Mouse (Mus musculus): ENCODE results near the gene Rabep2. TPM values are rescaled to one million over a fixed set of nuclear protein-coding genes. Genes with fewer than 3 reads are reported as not detected.
A peak's percentile ranks its signal among the peaks of the same experiment; 100 is the strongest.

The Rabep2 gene
- total RNA-seq, 2 experiments from 2014 or later: 7.5 to 9.0 TPM

- no peak for DNase-seq
- intact Hi-C loops (cut with DNase I): no loop called here
Measured at GRCm38 (mm10) chr7:126460623-126461399, 32.3 kb downstream of the Rabep2 start.

GRCm38 (mm10) chr7:126461626-126462025 lies 33.1 kb downstream of the Rabep2 start:
- intact Hi-C loops (cut with DNase I): no loop called here
- no peak for DNase-seq

GRCm38 (mm10) chr7:126463004-126463403 lies 34.4 kb downstream of the Rabep2 start, which contains the start of gene Atp2a1:
Atp2a1 (minus strand) TSS chr7:126463108.
- no peak for DNase-seq
- intact Hi-C loops (cut with DNase I): no loop called here

- no peak for DNase-seq
- intact Hi-C loops (cut with DNase I): no loop called here
Measured at GRCm38 (mm10) chr7:126463547-126463946, 35.0 kb downstream of the Rabep2 start.

GRCm38 (mm10) chr7:126464121-126464520 lies 35.6 kb downstream of the Rabep2 start:
- intact Hi-C loops (cut with DNase I): no loop called here
- DNase-seq: no peak

GRCm38 (mm10) chr7:126464836-126465235 lies 36.3 kb downstream of the Rabep2 start:
- intact Hi-C loops (cut with DNase I): no loop called here
- DNase-seq: peak; percentile 23 to 31

- peak in 1 of 2 experiments; percentile 19 for DNase-seq
- intact Hi-C loops (cut with DNase I): loop anchor here (2.0 kb wide), 2 partner anchors 29 to 67 kb away; no protein-coding TSS in a partner anchor
Measured at GRCm38 (mm10) chr7:126465246-126466030, 36.9 kb downstream of the Rabep2 start.

- intact Hi-C loops (cut with DNase I): loop anchor here (2.0 kb wide), 2 partner anchors 29 to 67 kb away; no protein-coding TSS in a partner anchor
- DNase-seq: no peak
Measured at GRCm38 (mm10) chr7:126466116-126466515, 37.6 kb downstream of the Rabep2 start.

GRCm38 (mm10) chr7:126466707-126467106 lies 38.1 kb downstream of the Rabep2 start:
- intact Hi-C loops (cut with DNase I): loop anchor here (2.0 kb wide), 2 partner anchors 30 to 68 kb away; no protein-coding TSS in a partner anchor
- no peak for DNase-seq

GRCm38 (mm10) chr7:126467271-126467670 lies 38.7 kb downstream of the Rabep2 start:
- intact Hi-C loops (cut with DNase I): loop anchor here (2.0 kb wide), 2 partner anchors 30 to 68 kb away; no protein-coding TSS in a partner anchor
- DNase-seq: peak; percentile 43 to 55

GRCm38 (mm10) chr7:126467834-126468627 lies 39.5 kb downstream of the Rabep2 start:
- intact Hi-C loops (cut with DNase I): loop anchor here (2.0 kb wide), 2 partner anchors 31 to 69 kb away; no protein-coding TSS in a partner anchor
- no peak for DNase-seq

GRCm38 (mm10) chr7:126470077-126470476 lies 41.5 kb downstream of the Rabep2 start:
- intact Hi-C loops (cut with DNase I): no loop called here
- no peak for DNase-seq

- intact Hi-C loops (cut with DNase I): no loop called here
Measured at GRCm38 (mm10) chr7:126471361-126471760, 42.8 kb downstream of the Rabep2 start.

GRCm38 (mm10) chr7:126471853-126472252 lies 43.3 kb downstream of the Rabep2 start:
- no peak for DNase-seq
- intact Hi-C loops (cut with DNase I): no loop called here

More at GRCm38 (mm10) chr7:126471361-126471760, 42.8 kb downstream of the Rabep2 start:
- no peak for DNase-seq

GRCm38 (mm10) chr7:126472306-126472705 lies 43.7 kb downstream of the Rabep2 start:
- intact Hi-C loops (cut with DNase I): no loop called here
- no peak for DNase-seq

- intact Hi-C loops (cut with DNase I): no loop called here
Measured at GRCm38 (mm10) chr7:126472713-126473112, 44.2 kb downstream of the Rabep2 start.

GRCm38 (mm10) chr7:126473470-126474086 lies 45.0 kb downstream of the Rabep2 start:
- DNase-seq: no peak
- intact Hi-C loops (cut with DNase I): loop anchor here (2.0 kb wide), 2 partner anchors 45 to 75 kb away; partner anchors contain the start of gene Rabep2

More at GRCm38 (mm10) chr7:126472713-126473112, 44.2 kb downstream of the Rabep2 start:
- no peak for DNase-seq

GRCm38 (mm10) chr7:126474486-126474955 lies 46.0 kb downstream of the Rabep2 start:
- intact Hi-C loops (cut with DNase I): loop anchor here (2.0 kb wide), 2 partner anchors 46 to 76 kb away; partner anchors contain the start of gene Rabep2
- peak in 1 of 2 experiments; percentile 27 for DNase-seq

GRCm38 (mm10) chr7:126474993-126475581 lies 46.5 kb downstream of the Rabep2 start, which contains the start of gene Sh2b1:
Sh2b1 (minus strand) TSS chr7:126475424.
- DNase-seq: peak; percentile 83 to 89

More at GRCm38 (mm10) chr7:126474993-126475581, 46.5 kb downstream of the Rabep2 start, which contains the start of gene Sh2b1:
- intact Hi-C loops (cut with DNase I): loop anchor here (2.0 to 5.0 kb wide), 3 partner anchors 46 to 222 kb away; partner anchors contain the start of genes Bola2, Rabep2 and Slx1b
